Mouse (Mus musculus) liver, embryonic 14.5 days (tissue): ENCODE measurements around the gene Fkbp8. TPM values are rescaled to one million over a fixed set of nuclear protein-coding genes. Genes with fewer than 3 reads are reported as not detected.
A peak's percentile ranks its signal among the peaks of the same experiment; 100 is the strongest.

Experiments used
- ATAC-seq: fragments of 200-750 bp; cut with Nextera tagmentation; 2 replicates; pipeline ENCODE4 v1.8.0; 2017; ENCODE audit warnings: moderate number of reproducible peaks, mild to moderate bottlenecking, moderate library complexity; ENCODE audit not compliant: insufficient read depth
- DNase-seq, 3 experiments: peaks; one replicate each; pipeline ENCODE4 v3.0.0-alpha.2; 2012 to 2013; ENCODE audit warnings: low read depth in 3 of 3, low spot score in 3 of 3
- H3K27ac ChIP-seq: fragments of 300-500 bp; sonication (generic); 2 replicates; pipeline ENCODE4 v1.5.1; 2014; ENCODE audit warnings: moderate library complexity, mild to moderate bottlenecking, control low read depth, inconsistent platforms
- H3K27me3 ChIP-seq: fragments of 300-500 bp; sonication (generic); 2 replicates; pipeline ENCODE4 v1.6.1; 2014; ENCODE audit warnings: mild to moderate bottlenecking, low read length, moderate library complexity; ENCODE audit not compliant: control insufficient read depth, insufficient read depth
- H3K36me3 ChIP-seq: fragments of 300-500 bp; sonication (generic); replicated peaks from 2 replicates; pipeline ENCODE4 v1.6.1; 2014; ENCODE audit warnings: low read depth; ENCODE audit not compliant: control insufficient read depth, insufficient read depth
- H3K4me1 ChIP-seq, 2 experiments: fragments of 200-500 bp in 1 of 2; fragments of 300-500 bp in 1 of 2; sonication (generic) in 1 of 2; replicated peaks; 2 replicates each; pipeline ENCODE4 v1.6.1; 2012 to 2014; ENCODE audit warnings: antibody characterized with exemption in 1 of 2, inconsistent platforms in 1 of 2, low read length in 1 of 2; ENCODE audit not compliant: control insufficient read depth in 2 of 2, insufficient read depth in 2 of 2
- H3K4me2 ChIP-seq: fragments of 300-500 bp; sonication (generic); 2 replicates; pipeline ENCODE4 v1.6.1; 2014; ENCODE audit warnings: low read depth, mild to moderate bottlenecking, control low read depth, moderate library complexity
- H3K4me3 ChIP-seq, 2 experiments: fragments of 200-500 bp in 1 of 2; fragments of 300-500 bp in 1 of 2; sonication (generic) in 1 of 2; 2 replicates each; pipeline ENCODE4 v1.5.1; 2012 to 2014; ENCODE audit warnings: low read depth in 2 of 2, low read length in 2 of 2, mild to moderate bottlenecking in 2 of 2, control low read depth in 1 of 2, inconsistent platforms in 1 of 2, moderate library complexity in 1 of 2; ENCODE audit not compliant: insufficient read depth in 1 of 2
- H3K9ac ChIP-seq: fragments of 300-500 bp; sonication (generic); replicated peaks from 2 replicates; pipeline ENCODE4 v1.6.1; 2014; ENCODE audit warnings: mild to moderate bottlenecking, control low read depth, moderate library complexity
- H3K9me3 ChIP-seq: fragments of 300-500 bp; sonication (generic); 2 replicates; pipeline ENCODE4 v1.6.1; 2016; ENCODE audit warnings: low read length, mixed read lengths; ENCODE audit not compliant: control insufficient read depth
- CTCF ChIP-seq: IDR thresholded peaks from 2 replicates; pipeline ENCODE4 v1.5.1; 2016; ENCODE audit warnings: antibody characterized with exemption, low read depth, control low read depth
- EP300 ChIP-seq: IDR thresholded peaks from 2 replicates; pipeline ENCODE4 v1.6.1; 2016; ENCODE audit warnings: antibody characterized with exemption, low read depth
- WGBS: fragments of 180-500 bp; shearing (Covaris S2); extraction: QIAGEN DNeasy Blood & Tissue Kit; methylation state at CpG from one replicate; pipeline ENCODE4 v1.1.7; 2014; ENCODE audit not compliant: insufficient replicate concordance; 5-methylcytosine and 5-hydroxymethylcytosine counted together
- polyA plus RNA-seq, 2 experiments: library from polyadenylated mRNA; depleted of rRNA in 1 of 2; stranded (reverse) in 1 of 2; unstranded in 1 of 2; fragments of >200 nt; fragmentation: Nextera tagmentation in 1 of 2; extraction: Ambion mirVana in 1 of 2; gene quantifications; 2 replicates each; pipeline versions ENCODE4 v1.2.1 to v1.2.3; 2012 to 2014

Gene Fkbp8
- polyA plus RNA-seq, 2 experiments, result 114 to 149 TPM

GRCm38 (mm10) chr8:70538024-70538579 lies 10.6 kb downstream of the Fkbp8 start:
- Histone ChIP-seq H3K27ac (peak overlapping the region; percentile 77), H3K36me3 (peaks cover 16% of the 10 kb centered on the region), H3K27me3 (no peaks in the 10 kb centered on the region), H3K9ac (peak overlapping the region; percentile 61), H3K4me1 (peaks cover 18 to 29% of the 10 kb centered on the region in 2 experiments), H3K4me2 (peak overlapping the region; percentile 97), H3K9me3 (no peaks in the 10 kb centered on the region), H3K4me3 (peak overlapping the region; percentile 67 to 88)
- TF ChIP-seq EP300, result no peak
- TF ChIP-seq CTCF, result 0 out of 2 replicates have a peak, but pooled peaks have one; percentile 1
- no peak for DNase-seq
- no peak for ATAC-seq
- 18% methylated on average over 24 of the region's 24 CpGs for WGBS

- H3K9me3 ChIP-seq, result no peaks in the 10 kb centered on the region
- WGBS, result under 1% methylated on average over 32 of the region's 32 CpGs
- ATAC-seq, result peak; percentile 69
- peak; percentile 98 for DNase-seq
- H3K36me3 ChIP-seq, result peaks cover 11% of the 10 kb centered on the region; the same call in 1 of the 2 replicates
- peaks cover 18 to 30% of the 10 kb centered on the region in 2 experiments for H3K4me1 ChIP-seq
- TF ChIP-seq EP300, result no peak
- 0 out of 2 replicates have a peak, but pooled peaks have one; percentile 2 for TF ChIP-seq CTCF
- peak overlapping the region; percentile 97 for H3K4me2 ChIP-seq
- no peaks in the 10 kb centered on the region for H3K27me3 ChIP-seq
- peak overlapping the region; percentile 83 to 88 for H3K4me3 ChIP-seq
- H3K9ac ChIP-seq, result peak overlapping the region; percentile 65
- peak overlapping the region; percentile 96 for H3K27ac ChIP-seq
These were observed 11.1 kb downstream of the Fkbp8 start for GRCm38 (mm10) chr8:70538633-70539076.

GRCm38 (mm10) chr8:70539077-70539813 lies 11.7 kb downstream of the Fkbp8 start, which contains the start of gene Ell:
Ell (plus strand) TSS chr8:70539457.
- Histone ChIP-seq H3K4me1 (peaks cover 18 to 36% of the 10 kb centered on the region in 2 experiments), H3K27ac (peak within 1 kb of the TSS; percentile 96), H3K9me3 (no peaks in the 10 kb centered on the region), H3K27me3 (no peaks in the 10 kb centered on the region), H3K4me3 (peak within 1 kb of the TSS; percentile 88 to 96), H3K9ac (peak within 1 kb of the TSS; percentile 88), H3K36me3 (peaks cover 5% of the 10 kb centered on the region; the same call in 1 of the 2 replicates), H3K4me2 (peak within 1 kb of the TSS; percentile 97)
- DNase-seq (peak; percentile 99 to 100 (median 100)), ATAC-seq (peak; percentile 84)
- under 1% methylated on average over 58 of the region's 58 CpGs for WGBS
- TF ChIP-seq CTCF (no peak), EP300 (no peak)

- Histone ChIP-seq H3K27ac (peak overlapping the region; percentile 75), H3K9me3 (no peaks in the 10 kb centered on the region), H3K9ac (peak overlapping the region; percentile 88), H3K4me2 (peak overlapping the region; percentile 97), H3K36me3 (peaks cover 3% of the 10 kb centered on the region; the same call in 1 of the 2 replicates), H3K4me1 (peaks cover 18 to 41% of the 10 kb centered on the region in 2 experiments), H3K4me3 (peak overlapping the region; percentile 88 to 96), H3K27me3 (no peaks in the 10 kb centered on the region)
- DNase-seq (no peak), ATAC-seq (no peak)
- 1% methylated on average over 4 of the region's 4 CpGs for WGBS
- no peak for TF ChIP-seq CTCF
These were observed 12.5 kb downstream of the Fkbp8 start for GRCm38 (mm10) chr8:70540013-70540506.
